Mouse (Mus musculus): ENCODE data around the gene Cmtm5. TPM values are rescaled to one million over a fixed set of nuclear protein-coding genes. Genes with fewer than 3 reads are reported as not detected.

The Cmtm5 gene
- polyA plus RNA-seq, 1 experiment from 2014 or later, result 2.0 TPM

DNA sequence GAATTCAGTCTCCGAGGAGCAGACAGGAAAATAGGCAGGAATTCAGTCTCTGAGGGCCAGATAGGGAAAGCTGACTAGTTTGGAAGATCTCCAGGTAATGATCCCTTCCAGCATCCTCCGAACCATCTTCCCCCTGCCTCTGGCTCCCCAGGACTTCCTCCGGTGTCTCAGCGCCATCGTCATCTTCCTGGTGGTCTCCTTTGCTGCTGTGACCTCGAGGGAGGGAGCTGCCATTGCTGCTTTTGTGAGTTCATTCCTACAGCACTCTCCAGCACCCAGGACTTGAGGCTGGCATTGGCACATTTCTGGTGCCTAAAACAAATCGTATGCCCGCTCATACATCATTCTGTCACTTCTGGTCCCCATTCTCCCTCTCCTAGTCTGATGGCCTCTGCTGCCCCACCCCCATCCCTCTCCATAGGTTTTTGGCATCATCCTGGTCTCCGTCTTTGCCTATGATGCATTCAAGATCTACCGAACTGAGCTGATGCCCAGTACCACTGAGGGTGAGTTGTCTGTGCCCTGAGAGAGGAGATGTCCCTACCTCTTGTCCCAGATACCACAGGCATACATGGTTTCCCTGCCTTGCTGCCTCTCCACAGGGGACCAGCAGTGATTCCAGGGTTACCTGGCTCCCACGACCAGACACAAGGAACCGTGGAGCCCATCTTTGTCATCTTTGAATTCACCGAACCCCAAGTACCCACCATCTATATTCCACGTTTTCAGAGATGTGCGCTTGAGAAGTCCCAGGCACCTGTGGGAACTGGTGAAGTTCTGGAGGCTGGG is 2.6 kb downstream of the Cmtm5 start:
- 79% methylated on average over 15 of the region's 15 CpGs for WGBS
- Histone ChIP-seq H3K27me3 (ENCODE audit: control insufficient read depth, insufficient read depth, low read length) (no peaks in the 10 kb centered on the region), H3K4me2 (ENCODE audit: low read depth, low read length) (no peak overlapping the region), H3K9ac (replicated peaks; ENCODE audit: low read length) (no peak overlapping the region), H3K9me3 (replicated peaks; ENCODE audit: control insufficient read depth, low read length) (no peaks in the 10 kb centered on the region), H3K27ac (replicated peaks; ENCODE audit: low read depth, low read length) (no peak overlapping the region), H3K36me3 (replicated peaks; ENCODE audit: control insufficient read depth, insufficient read depth, low read depth, low read length) (no peaks in the 10 kb centered on the region), H3K4me1 (ENCODE audit: control insufficient read depth, insufficient read depth, low read length) (peaks cover 7% of the 10 kb centered on the region; the same call in 1 of the 2 replicates), H3K4me3 (ENCODE audit: low read depth, low read length) (no peak overlapping the region)
- no peak for DNase-seq (ENCODE audit: low spot score)
- ATAC-seq (replicated peaks; ENCODE audit: insufficient number of reproducible peaks, low FRiP score, low TSS enrichment, low read depth), result no peak

DNA sequence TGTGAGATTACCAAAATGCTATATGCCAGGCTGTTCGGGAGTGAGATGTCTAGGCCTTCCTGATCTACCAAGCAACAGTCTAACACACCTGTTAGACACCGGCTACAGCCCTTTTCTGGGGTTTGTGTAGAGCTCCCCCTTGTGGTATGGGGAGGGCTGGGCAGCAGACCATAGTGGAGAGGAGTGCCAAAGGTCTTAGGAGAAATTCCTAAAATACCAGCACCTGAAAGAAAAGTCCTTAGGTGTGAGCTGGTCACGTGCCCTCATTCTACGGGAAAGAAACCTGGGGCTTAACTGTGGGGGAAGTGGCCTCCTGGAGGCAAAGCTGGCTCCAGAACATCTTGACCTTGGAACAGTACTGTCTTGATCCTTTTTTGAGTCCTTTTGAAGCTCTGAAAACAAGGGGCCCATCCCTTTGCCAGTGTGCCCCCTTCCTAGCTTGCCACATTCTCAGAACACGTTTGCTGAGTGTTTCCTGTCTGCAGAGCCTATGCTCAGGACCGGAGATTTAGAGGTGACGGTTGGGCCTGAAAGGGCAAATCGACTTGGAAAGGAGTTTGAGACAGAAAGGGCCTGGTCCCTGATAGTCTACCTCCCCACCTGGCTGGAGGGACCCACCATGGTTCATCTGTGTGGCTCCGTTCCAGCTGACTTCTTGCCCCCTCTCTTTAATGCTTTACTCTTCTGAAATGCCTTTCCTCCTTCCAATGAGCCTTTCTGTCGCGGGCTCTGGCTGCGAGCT is 3.5 kb downstream of the Cmtm5 start:
- H3K4me1 ChIP-seq (ENCODE audit: control insufficient read depth, insufficient read depth, low read length), result peaks cover 7% of the 10 kb centered on the region; the same call in 1 of the 2 replicates
- no peaks in the 10 kb centered on the region for H3K27me3 ChIP-seq (ENCODE audit: control insufficient read depth, insufficient read depth, low read length)
- no peak overlapping the region for H3K27ac ChIP-seq (replicated peaks; ENCODE audit: low read depth, low read length)
- H3K4me2 ChIP-seq (ENCODE audit: low read depth, low read length), result no peak overlapping the region
- WGBS, result 53% methylated on average over 12 of the region's 12 CpGs
- DNase-seq (ENCODE audit: low spot score) (peak; percentile 76), ATAC-seq (replicated peaks; ENCODE audit: insufficient number of reproducible peaks, low FRiP score, low TSS enrichment, low read depth) (no peak)
- H3K4me3 ChIP-seq (ENCODE audit: low read depth, low read length), result no peak overlapping the region
- no peak overlapping the region for H3K9ac ChIP-seq (replicated peaks; ENCODE audit: low read length)
- H3K36me3 ChIP-seq (replicated peaks; ENCODE audit: control insufficient read depth, insufficient read depth, low read depth, low read length), result no peaks in the 10 kb centered on the region
- no peaks in the 10 kb centered on the region for H3K9me3 ChIP-seq (replicated peaks; ENCODE audit: control insufficient read depth, low read length)

DNA sequence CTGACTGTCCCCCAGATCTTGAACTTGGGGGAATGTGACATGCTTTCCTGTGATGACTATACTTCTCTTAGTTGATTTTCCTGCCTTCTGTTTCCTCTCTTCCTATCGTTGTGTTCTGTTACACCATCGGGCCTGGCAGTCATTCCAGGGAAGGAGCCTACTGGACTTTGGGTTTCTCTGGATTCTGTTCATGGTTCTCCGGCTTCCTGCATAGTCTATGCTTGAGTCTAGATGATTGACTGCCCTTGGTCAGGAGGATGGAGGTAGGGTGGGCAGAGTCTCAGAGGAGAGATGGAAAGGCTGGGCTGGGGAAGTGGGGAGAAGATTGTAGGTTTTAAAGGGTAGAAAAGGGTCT is 4.1 kb downstream of the Cmtm5 start:
- no peak for DNase-seq (ENCODE audit: low spot score)
- H3K4me1 ChIP-seq (ENCODE audit: control insufficient read depth, insufficient read depth, low read length), result peaks cover 7% of the 10 kb centered on the region; the same call in 1 of the 2 replicates
- no peak overlapping the region for H3K4me2 ChIP-seq (ENCODE audit: low read depth, low read length)
- H3K9me3 ChIP-seq (replicated peaks; ENCODE audit: control insufficient read depth, low read length), result no peaks in the 10 kb centered on the region
- no peak overlapping the region for H3K9ac ChIP-seq (replicated peaks; ENCODE audit: low read length)
- 76% methylated on average over 3 of the region's 3 CpGs for WGBS
- no peaks in the 10 kb centered on the region for H3K27me3 ChIP-seq (ENCODE audit: control insufficient read depth, insufficient read depth, low read length)
- H3K27ac ChIP-seq (replicated peaks; ENCODE audit: low read depth, low read length), result no peak overlapping the region
- no peak for ATAC-seq (replicated peaks; ENCODE audit: insufficient number of reproducible peaks, low FRiP score, low TSS enrichment, low read depth)
- H3K4me3 ChIP-seq (ENCODE audit: low read depth, low read length), result no peak overlapping the region
- no peaks in the 10 kb centered on the region for H3K36me3 ChIP-seq (replicated peaks; ENCODE audit: control insufficient read depth, insufficient read depth, low read depth, low read length)

DNA sequence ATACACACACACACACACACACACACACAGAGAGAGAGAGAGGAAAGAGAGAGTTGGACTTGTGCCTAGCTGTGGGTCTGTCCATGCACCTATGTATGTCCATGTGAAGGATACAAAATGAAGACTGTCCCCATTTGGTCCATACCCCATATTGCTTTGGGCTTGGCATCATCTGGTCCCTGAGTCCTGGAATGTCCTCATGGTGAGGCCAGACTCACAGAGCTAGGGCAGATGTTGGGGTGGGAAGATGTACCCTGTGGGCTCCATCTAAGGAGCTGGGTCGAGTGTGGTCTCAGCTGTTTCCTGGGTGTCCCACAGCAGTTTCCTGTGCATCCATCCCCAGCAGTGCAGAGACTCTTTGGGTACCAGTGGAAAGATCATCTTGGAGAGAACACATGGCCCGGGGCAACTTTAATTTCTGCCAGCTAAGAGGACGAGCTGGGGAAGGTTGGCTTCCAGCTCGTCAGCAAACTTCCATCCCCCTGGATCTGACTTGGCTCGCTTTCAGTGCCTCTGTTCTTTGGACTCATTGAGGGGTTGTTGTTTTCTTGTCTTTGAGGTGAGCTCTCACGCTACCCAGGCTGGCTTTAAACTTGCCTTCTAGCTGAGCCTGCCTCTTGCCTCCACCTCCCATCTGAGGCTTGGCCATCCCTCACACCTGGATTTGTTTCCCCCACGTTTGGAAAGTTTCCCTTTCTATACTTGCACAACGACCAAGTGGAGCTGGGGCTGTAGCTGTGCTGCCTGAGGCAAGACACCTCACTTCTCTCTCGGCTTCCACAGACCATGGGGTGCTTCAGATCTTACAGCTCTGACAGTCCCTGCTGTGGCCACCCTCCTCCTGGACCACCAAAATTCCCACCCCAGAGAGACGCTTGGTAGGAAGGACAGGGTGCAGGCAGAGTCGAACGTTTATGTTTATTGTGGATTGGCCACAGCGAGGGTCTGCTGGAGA is 5.2 kb downstream of the Cmtm5 start:
- DNase-seq (ENCODE audit: low spot score), result no peak
- no peaks in the 10 kb centered on the region for H3K27me3 ChIP-seq (ENCODE audit: control insufficient read depth, insufficient read depth, low read length)
- no peak for ATAC-seq (replicated peaks; ENCODE audit: insufficient number of reproducible peaks, low FRiP score, low TSS enrichment, low read depth)

DNA sequence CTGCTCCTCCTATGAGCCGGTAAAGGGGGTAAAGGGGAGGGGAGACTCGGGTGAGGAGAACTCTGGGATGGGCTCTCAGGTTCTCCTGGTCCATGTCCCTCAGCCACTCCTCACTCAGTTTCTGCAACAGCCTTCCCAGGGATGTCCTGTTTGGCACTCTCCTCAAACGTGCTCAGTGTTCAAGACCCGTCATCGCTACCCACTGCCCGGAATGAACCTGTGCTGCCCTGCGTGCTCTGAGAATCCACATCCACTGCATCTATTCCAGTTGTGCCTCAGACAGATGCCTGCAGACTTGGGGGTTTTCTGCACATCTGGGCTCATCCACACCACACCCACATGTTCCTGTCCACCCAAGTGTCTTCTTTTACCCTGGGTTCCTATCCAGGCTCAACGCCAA is 6.4 kb downstream of the Cmtm5 start:
- no peaks in the 10 kb centered on the region for H3K36me3 ChIP-seq (replicated peaks; ENCODE audit: control insufficient read depth, insufficient read depth, low read depth, low read length)
- H3K9ac ChIP-seq (replicated peaks; ENCODE audit: low read length), result no peak overlapping the region
- no peak overlapping the region for H3K27ac ChIP-seq (replicated peaks; ENCODE audit: low read depth, low read length)
- no peaks in the 10 kb centered on the region for H3K9me3 ChIP-seq (replicated peaks; ENCODE audit: control insufficient read depth, low read length)
- H3K27me3 ChIP-seq (ENCODE audit: control insufficient read depth, insufficient read depth, low read length), result no peaks in the 10 kb centered on the region
- H3K4me2 ChIP-seq (ENCODE audit: low read depth, low read length), result no peak overlapping the region
- ATAC-seq (replicated peaks; ENCODE audit: insufficient number of reproducible peaks, low FRiP score, low TSS enrichment, low read depth) (no peak), DNase-seq (ENCODE audit: low spot score) (no peak)
- H3K4me1 ChIP-seq (ENCODE audit: control insufficient read depth, insufficient read depth, low read length), result no peaks in the 10 kb centered on the region
- H3K4me3 ChIP-seq (ENCODE audit: low read depth, low read length), result no peak overlapping the region
- WGBS, result 95% methylated on average over 8 of the region's 8 CpGs

More for the DNA sequence above, 5.2 kb downstream of the Cmtm5 start:
- no peaks in the 10 kb centered on the region for H3K9me3 ChIP-seq (replicated peaks; ENCODE audit: control insufficient read depth, low read length)
- no peak overlapping the region for H3K9ac ChIP-seq (replicated peaks; ENCODE audit: low read length)
- H3K4me2 ChIP-seq (ENCODE audit: low read depth, low read length), result no peak overlapping the region
- no peaks in the 10 kb centered on the region for H3K36me3 ChIP-seq (replicated peaks; ENCODE audit: control insufficient read depth, insufficient read depth, low read depth, low read length)
- 68% methylated on average over 13 of the region's 13 CpGs for WGBS
- H3K4me3 ChIP-seq (ENCODE audit: low read depth, low read length), result no peak overlapping the region
- no peak overlapping the region for H3K27ac ChIP-seq (replicated peaks; ENCODE audit: low read depth, low read length)
- peaks cover 4% of the 10 kb centered on the region; the same call in 1 of the 2 replicates for H3K4me1 ChIP-seq (ENCODE audit: control insufficient read depth, insufficient read depth, low read length)

DNA sequence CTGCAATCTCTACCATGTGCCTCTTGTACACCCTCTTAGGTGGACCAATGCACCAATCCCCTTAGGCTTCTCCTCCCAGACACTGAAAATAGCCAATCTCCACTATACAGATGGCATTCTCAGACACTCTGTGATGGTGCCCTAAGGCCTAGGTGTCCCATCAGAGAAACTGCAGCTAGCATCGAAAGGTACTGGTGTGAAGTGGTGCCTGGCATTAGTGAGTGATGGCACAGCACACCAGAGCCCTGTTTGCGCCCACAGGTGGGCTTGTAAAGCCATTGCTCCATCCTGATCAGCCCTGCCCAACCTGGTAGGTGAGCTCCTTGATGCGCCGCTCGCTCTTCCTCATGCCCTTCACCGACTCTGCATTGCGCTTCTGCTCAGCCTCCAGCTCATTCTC is 7.9 kb downstream of the Cmtm5 start:
- no peaks in the 10 kb centered on the region for H3K9me3 ChIP-seq (replicated peaks; ENCODE audit: control insufficient read depth, low read length)

DNA sequence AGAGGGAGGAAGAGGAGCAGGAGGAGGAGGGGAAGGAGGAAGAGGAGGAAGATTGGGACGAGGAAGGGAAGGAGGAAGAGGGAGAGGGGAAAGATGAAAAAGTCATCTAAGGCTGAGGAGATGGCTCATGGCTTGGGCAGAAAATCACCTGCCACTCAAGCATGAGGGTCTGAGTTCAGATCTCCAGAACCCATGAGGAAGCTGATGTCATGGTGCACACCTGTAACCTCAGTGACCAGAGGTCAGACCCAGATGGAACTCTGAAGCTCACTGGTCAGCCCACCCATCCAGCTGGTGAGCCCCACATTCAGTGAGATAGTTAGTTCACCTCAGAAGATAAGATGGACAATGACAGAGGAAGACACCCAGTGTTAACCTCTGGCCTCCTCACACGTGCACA is 8.9 kb downstream of the Cmtm5 start:
- H3K27ac ChIP-seq (replicated peaks; ENCODE audit: low read depth, low read length), result no peak overlapping the region
- no peak overlapping the region for H3K9ac ChIP-seq (replicated peaks; ENCODE audit: low read length)
- no peaks in the 10 kb centered on the region for H3K4me1 ChIP-seq (ENCODE audit: control insufficient read depth, insufficient read depth, low read length)
- no peaks in the 10 kb centered on the region for H3K27me3 ChIP-seq (ENCODE audit: control insufficient read depth, insufficient read depth, low read length)
- no peak overlapping the region for H3K4me3 ChIP-seq (ENCODE audit: low read depth, low read length)
- H3K4me2 ChIP-seq (ENCODE audit: low read depth, low read length), result no peak overlapping the region
- ATAC-seq (replicated peaks; ENCODE audit: insufficient number of reproducible peaks, low FRiP score, low TSS enrichment, low read depth) (no peak), DNase-seq (ENCODE audit: low spot score) (no peak)
- WGBS, result 73% methylated on average over 2 of the region's 2 CpGs
- H3K36me3 ChIP-seq (replicated peaks; ENCODE audit: control insufficient read depth, insufficient read depth, low read depth, low read length), result no peaks in the 10 kb centered on the region
- no peaks in the 10 kb centered on the region for H3K9me3 ChIP-seq (replicated peaks; ENCODE audit: control insufficient read depth, low read length)

More for the DNA sequence above, 7.9 kb downstream of the Cmtm5 start:
- DNase-seq (ENCODE audit: low spot score), result no peak
- Histone ChIP-seq H3K36me3 (replicated peaks; ENCODE audit: control insufficient read depth, insufficient read depth, low read depth, low read length) (no peaks in the 10 kb centered on the region), H3K9ac (replicated peaks; ENCODE audit: low read length) (no peak overlapping the region), H3K4me3 (ENCODE audit: low read depth, low read length) (no peak overlapping the region), H3K4me2 (ENCODE audit: low read depth, low read length) (no peak overlapping the region), H3K27me3 (ENCODE audit: control insufficient read depth, insufficient read depth, low read length) (no peaks in the 10 kb centered on the region), H3K27ac (replicated peaks; ENCODE audit: low read depth, low read length) (no peak overlapping the region), H3K4me1 (ENCODE audit: control insufficient read depth, insufficient read depth, low read length) (no peaks in the 10 kb centered on the region)
- no peak for ATAC-seq (replicated peaks; ENCODE audit: insufficient number of reproducible peaks, low FRiP score, low TSS enrichment, low read depth)
- 87% methylated on average over 7 of the region's 7 CpGs for WGBS

All from embryonic facial prominence, embryonic 11.5 days (tissue).